Mouse (Mus musculus) myocyte (in vitro differentiated cells): ENCODE data around the gene Arg2. TPM values are rescaled to one million over a fixed set of nuclear protein-coding genes. Genes with fewer than 3 reads are reported as not detected.

Experiments used
- H3K27me3 ChIP-seq: one replicate; pipeline ENCODE4 v1.6.1; 2011; ENCODE audit not compliant: control insufficient read depth, insufficient read depth, insufficient read length
- H3K36me3 ChIP-seq: one replicate; pipeline ENCODE4 v1.6.1; 2011; ENCODE audit not compliant: control insufficient read depth, insufficient read depth
- H3K4me2 ChIP-seq: one replicate; pipeline ENCODE4 v1.6.1; 2011; ENCODE audit warnings: low read depth, control low read depth
- H3K4me3 ChIP-seq: one replicate; pipeline ENCODE4 v1.5.1; 2011; ENCODE audit warnings: mild to moderate bottlenecking, control low read depth, moderate library complexity
- H3K79me2 ChIP-seq: one replicate; pipeline ENCODE4 v1.6.1; 2011; ENCODE audit not compliant: control insufficient read depth, insufficient read depth
- H3ac ChIP-seq: one replicate; pipeline ENCODE4 v1.6.1; 2011; ENCODE audit not compliant: control insufficient read depth, insufficient read length
- CEBPB ChIP-seq: IDR thresholded peaks from 2 replicates; pipeline ENCODE4 v1.6.1; 2011; ENCODE audit warnings: mild to moderate bottlenecking, moderate library complexity; ENCODE audit not compliant: poor library complexity, insufficient read depth, severe bottlenecking
- E2F4 ChIP-seq: IDR thresholded peaks from one replicate; pipeline ENCODE4 v1.6.1; 2011; ENCODE audit warnings: mild to moderate bottlenecking, control low read depth, moderate library complexity; ENCODE audit not compliant: insufficient read depth
- MAX ChIP-seq: IDR thresholded peaks from one replicate; pipeline ENCODE4 v1.6.1; 2011; ENCODE audit warnings: low read depth, mild to moderate bottlenecking, control low read depth
- MYOD1 ChIP-seq, 3 experiments: IDR thresholded peaks; one replicate each; pipeline ENCODE4 v1.6.1; 2011; ENCODE audit warnings: control low read depth in 2 of 3, low read depth in 2 of 3, mild to moderate bottlenecking in 2 of 3, moderate library complexity in 1 of 3; ENCODE audit not compliant: insufficient read length in 2 of 3, control insufficient read depth in 1 of 3
- MYOG ChIP-seq, 3 experiments: IDR thresholded peaks; one replicate each; pipeline ENCODE4 v1.6.1; 2011; ENCODE audit warnings: control low read depth in 2 of 3, low read depth in 2 of 3, mild to moderate bottlenecking in 2 of 3; ENCODE audit not compliant: insufficient read length in 2 of 3, control insufficient read depth in 1 of 3, insufficient read depth in 1 of 3
- POLR2A ChIP-seq: IDR thresholded peaks from one replicate; pipeline ENCODE4 v1.6.1; 2011; ENCODE audit warnings: low read depth, mild to moderate bottlenecking, control low read depth, moderate library complexity; ENCODE audit not compliant: insufficient read length
- POLR2AphosphoS2 ChIP-seq: IDR thresholded peaks from one replicate; pipeline ENCODE4 v1.6.1; 2011; ENCODE audit warnings: low read depth, control low read depth; ENCODE audit not compliant: insufficient read length
- REST ChIP-seq: IDR thresholded peaks from one replicate; pipeline ENCODE4 v1.6.1; 2011; ENCODE audit warnings: mild to moderate bottlenecking, control low read depth, moderate library complexity; ENCODE audit not compliant: insufficient read depth, insufficient read length
- SRF ChIP-seq: IDR thresholded peaks from one replicate; pipeline ENCODE4 v1.6.1; 2011; ENCODE audit warnings: low read depth; ENCODE audit not compliant: control insufficient read depth, insufficient read length
- TCF12 ChIP-seq: IDR thresholded peaks from one replicate; pipeline ENCODE4 v1.6.1; 2011; ENCODE audit warnings: mild to moderate bottlenecking, control low read depth; ENCODE audit not compliant: poor library complexity, insufficient read depth, severe bottlenecking
- TCF3 ChIP-seq: IDR thresholded peaks from one replicate; pipeline ENCODE4 v1.6.1; 2011; ENCODE audit warnings: low read depth, control low read depth; ENCODE audit not compliant: insufficient read length
- USF1 ChIP-seq: IDR thresholded peaks from one replicate; pipeline ENCODE4 v1.6.1; 2011; ENCODE audit warnings: low read depth, mild to moderate bottlenecking, control low read depth, moderate library complexity
- polyA plus RNA-seq: library from polyadenylated mRNA; unstranded; fragments of >200 nt; fragmentation: generic; extraction: Trizol; gene quantifications from one replicate; pipeline ENCODE4 v1.2.1, GENCODE M21; 2012; ENCODE audit warnings: missing spikeins

Arg2 gene
- polyA plus RNA-seq, 1 experiment, result 0.04 TPM

GRCm38 (mm10) chr12:79193441-79193840 is 62.9 kb downstream of the Arg2 start:
- TF ChIP-seq SRF (no peak), REST (no peak), USF1 (no peak), TCF3 (no peak), MYOD1 (IDR thresholded peaks at IDR 0.05; ENCODE audit: control insufficient read depth in 1 of 3, insufficient read length in 2 of 3, low read depth in 2 of 3) (no peak)
- H3K4me3 ChIP-seq, result no peak overlapping the region
- no peak overlapping the region for H3ac ChIP-seq
- no peaks in the 10 kb centered on the region for H3K36me3 ChIP-seq
- H3K4me2 ChIP-seq, result no peak overlapping the region
- H3K79me2 ChIP-seq, result peaks cover 25% of the 10 kb centered on the region
- H3K27me3 ChIP-seq, result no peaks in the 10 kb centered on the region

- no peaks in the 10 kb centered on the region for H3K79me2 ChIP-seq
- no peak overlapping the region for H3ac ChIP-seq
- H3K4me3 ChIP-seq, result no peak overlapping the region
- TF ChIP-seq POLR2AphosphoS2 (no peak), REST (no peak), TCF3 (no peak), MYOD1 (IDR thresholded peaks at IDR 0.05; ENCODE audit: control insufficient read depth in 1 of 3, insufficient read length in 2 of 3, low read depth in 2 of 3) (no peak), POLR2A (no peak), MYOG (IDR thresholded peaks at IDR 0.05; ENCODE audit: control insufficient read depth in 1 of 3, insufficient read depth in 1 of 3, insufficient read length in 2 of 3, low read depth in 2 of 3) (no peak), TCF12 (no peak), SRF (no peak), USF1 (no peak), E2F4 (no peak), MAX (no peak), CEBPB (no peak)
- H3K36me3 ChIP-seq, result no peaks in the 10 kb centered on the region
- no peak overlapping the region for H3K4me2 ChIP-seq
- no peaks in the 10 kb centered on the region for H3K27me3 ChIP-seq
These were observed 66.5 kb downstream of the Arg2 start for GRCm38 (mm10) chr12:79197105-79197504.

GRCm38 (mm10) chr12:79201882-79202281 is 71.3 kb downstream of the Arg2 start:
- no peak overlapping the region for H3K4me2 ChIP-seq
- no peaks in the 10 kb centered on the region for H3K36me3 ChIP-seq
- TF ChIP-seq MYOG (IDR thresholded peaks at IDR 0.05; ENCODE audit: control insufficient read depth in 1 of 3, insufficient read depth in 1 of 3, insufficient read length in 2 of 3, low read depth in 2 of 3) (no peak), CEBPB (no peak), SRF (no peak), MAX (no peak), POLR2A (no peak), POLR2AphosphoS2 (no peak), TCF12 (no peak)
- no peak overlapping the region for H3K4me3 ChIP-seq
- H3ac ChIP-seq, result no peak overlapping the region
- no peaks in the 10 kb centered on the region for H3K79me2 ChIP-seq
- no peaks in the 10 kb centered on the region for H3K27me3 ChIP-seq

Other genes starting within 250 kb of the Arg2 start
- gene Plek2, start 223.8 kb upstream of the Arg2 start, polyA plus RNA-seq, result 0.55 TPM
- gene Tmem229b, start 123.2 kb upstream of the Arg2 start, polyA plus RNA-seq, result 2.9 TPM
- gene Plekhh1, start 101.6 kb upstream of the Arg2 start, polyA plus RNA-seq, result 3.5 TPM
- 3.3 TPM for gene Pigh, start 41.1 kb upstream of the Arg2 start, polyA plus RNA-seq
- 85.5 TPM for gene Vti1b, start 41.9 kb downstream of the Arg2 start, polyA plus RNA-seq
- 19.5 TPM for gene Rdh11, start 61.5 kb downstream of the Arg2 start, polyA plus RNA-seq
- gene Rdh12, start 78.1 kb downstream of the Arg2 start, polyA plus RNA-seq, result 0.54 TPM
- 9.9 TPM for gene Zfyve26, start 165.5 kb downstream of the Arg2 start, polyA plus RNA-seq
- 1.8 TPM for gene Rad51b, start 166.5 kb downstream of the Arg2 start, polyA plus RNA-seq